Mouse (Mus musculus) layer of hippocampus, postnatal 25 days (tissue): Measurements from ENCODE around the gene Adad2. TPM values are rescaled to one million over a fixed set of nuclear protein-coding genes. Genes with fewer than 3 reads are reported as not detected.
A peak's percentile ranks its signal among the peaks of the same experiment; 100 is the strongest.

ENCODE experiments used
- DNase-seq, 2 experiments: peaks; one replicate each; pipeline ENCODE4 v3.0.0; 2022; ENCODE audit warnings: mixed read lengths in 2 of 2, low spot score in 1 of 2; ENCODE audit errors: extremely low spot score in 1 of 2
- total RNA-seq, 2 experiments: library from RNA; stranded (reverse); gene quantifications; 2 replicates each; pipeline ENCODE4 v1.2.3; 2021

Gene Adad2
- total RNA-seq, 2 experiments from 2014 or later = 0.39 TPM; not detected in 1

- no peak for DNase-seq
Observed at GRCm38 (mm10) chr8:119637381-119637780, 24.8 kb downstream of the Adad2 start.

DNA sequence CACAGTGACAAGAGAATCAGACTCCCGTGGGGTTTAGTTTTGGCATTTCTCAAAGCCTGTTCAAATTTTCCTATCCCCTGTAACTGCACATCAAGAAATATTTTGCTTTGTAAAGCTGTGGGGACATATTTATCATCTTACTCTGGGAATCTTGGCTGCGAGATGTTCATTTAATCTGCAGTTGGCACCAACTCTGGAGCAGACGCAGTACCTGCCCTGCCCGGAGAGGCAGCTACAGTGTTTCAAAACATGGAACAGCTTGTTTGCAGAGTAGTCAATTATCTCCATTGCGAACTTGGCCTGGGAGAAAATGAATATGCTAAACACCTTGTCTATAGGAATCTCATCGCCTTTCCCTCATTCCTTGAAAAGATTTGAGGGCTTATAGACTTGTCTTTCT is 25.7 kb downstream of the Adad2 start:
- DNase-seq = no peak

DNA sequence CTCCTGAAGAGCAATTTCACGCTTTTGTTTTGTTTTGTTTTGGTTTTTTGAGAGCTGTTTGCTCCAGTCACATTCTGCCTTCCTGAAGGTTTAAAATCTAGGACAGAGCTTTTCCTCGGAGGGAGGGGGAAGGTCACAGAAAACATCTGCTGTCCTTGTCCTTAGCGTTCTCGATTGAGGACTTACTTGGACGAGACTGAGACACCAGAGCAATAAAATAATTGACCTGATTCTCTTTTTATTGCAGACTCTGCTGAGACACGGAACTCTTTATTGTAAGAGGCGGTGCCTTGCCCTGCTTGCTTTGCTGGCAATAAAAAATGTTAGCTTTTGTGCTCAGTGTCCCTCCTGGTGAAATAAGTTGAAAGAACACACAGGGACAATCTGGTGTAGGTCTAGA is 27.3 kb downstream of the Adad2 start:
- DNase-seq = no peak

GRCm38 (mm10) chr8:119641058-119641457 is 28.5 kb downstream of the Adad2 start:
- DNase-seq = no peak

DNA sequence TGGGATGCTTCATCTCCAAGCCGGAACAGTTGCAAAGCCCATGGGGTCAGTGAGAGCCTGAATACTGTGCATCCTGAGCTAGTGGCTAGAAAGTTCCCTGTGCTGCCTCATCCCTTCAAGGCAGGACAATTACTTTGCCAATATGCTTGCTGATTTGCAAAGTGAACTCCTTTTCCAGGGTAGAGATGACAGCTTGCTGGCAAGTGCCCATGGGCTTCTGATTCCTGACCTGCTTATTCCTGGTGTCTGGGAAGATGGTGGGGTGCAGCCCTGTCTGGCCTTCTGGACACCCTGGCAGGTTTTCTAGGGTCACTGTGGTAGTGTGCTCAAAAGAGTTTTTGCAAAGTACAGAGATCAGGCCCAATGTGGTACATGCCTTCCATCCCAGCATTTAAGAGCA is 30.4 kb downstream of the Adad2 start:
- no peak for DNase-seq

- no peak for DNase-seq
Observed at GRCm38 (mm10) chr8:119644429-119644960, 31.9 kb downstream of the Adad2 start.

GRCm38 (mm10) chr8:119644981-119645597 is 32.5 kb downstream of the Adad2 start:
- no peak for DNase-seq

- no peak for DNase-seq
Observed at GRCm38 (mm10) chr8:119646197-119646596, 33.6 kb downstream of the Adad2 start.

- DNase-seq = no peak
Observed at GRCm38 (mm10) chr8:119646846-119647245, 34.3 kb downstream of the Adad2 start.

DNA sequence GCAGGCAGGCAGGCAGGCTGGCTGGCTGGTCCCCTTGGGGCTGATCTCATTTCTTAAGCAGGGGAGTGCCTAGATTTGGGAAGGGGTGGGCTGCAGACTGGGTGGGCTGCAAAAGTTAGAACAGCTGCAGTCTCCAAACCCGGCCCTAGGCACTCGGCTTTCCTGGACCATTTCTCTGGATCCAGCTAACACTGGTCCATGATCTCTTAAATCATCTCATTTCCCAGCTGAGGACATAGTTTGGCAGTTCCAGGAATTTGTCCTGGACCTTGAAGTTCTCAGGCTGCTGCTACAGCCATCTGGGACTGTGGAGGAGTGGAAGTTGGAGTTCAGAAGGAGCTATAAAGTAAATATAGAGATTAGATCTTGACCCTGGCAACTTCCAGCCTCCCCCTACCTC is 38.8 kb downstream of the Adad2 start:
- DNase-seq = no peak

- peak in 1 of 2 experiments; percentile 50 for DNase-seq
Observed at GRCm38 (mm10) chr8:119656709-119657464, 44.3 kb downstream of the Adad2 start.

- DNase-seq = no peak
Observed at GRCm38 (mm10) chr8:119661081-119661480, 48.5 kb downstream of the Adad2 start.

- DNase-seq = no peak
Observed at GRCm38 (mm10) chr8:119661892-119662291, 49.3 kb downstream of the Adad2 start.

DNA sequence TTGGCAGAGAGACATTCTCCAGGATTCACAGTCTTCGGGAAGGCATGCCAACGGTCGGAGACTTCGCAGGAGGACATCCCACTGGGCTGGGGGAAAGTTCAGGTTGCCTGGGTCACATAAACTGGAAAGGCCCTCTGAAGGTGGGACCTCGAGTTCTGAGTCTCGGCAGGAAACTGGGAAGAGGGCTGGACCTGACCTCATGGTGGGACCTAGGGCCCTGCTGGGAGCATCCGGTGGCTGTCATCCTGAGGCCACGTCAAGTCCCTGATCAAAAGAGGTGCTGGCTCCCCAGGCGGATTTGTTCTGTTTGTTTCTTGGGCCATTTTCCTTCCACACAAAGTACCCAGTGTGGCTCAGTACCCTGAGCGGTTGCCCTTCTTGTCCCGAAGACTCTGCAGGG is 50.9 kb downstream of the Adad2 start:
- DNase-seq = no peak

- no peak for DNase-seq
Observed at GRCm38 (mm10) chr8:119665270-119665669, 52.7 kb downstream of the Adad2 start.

Other genes with a start within 250 kb of the Adad2 start
- gene Mlycd, start 217.9 kb upstream of the Adad2 start, total RNA-seq = 10 to 100 TPM; 28.7 to 30.0 TPM
- gene Osgin1, start 178.6 kb upstream of the Adad2 start, total RNA-seq = under 1 TPM; 0.42 to 0.49 TPM
- gene Necab2, start 166.0 kb upstream of the Adad2 start, total RNA-seq = 100 to 1,000 TPM; 101 to 115 TPM
- under 1 TPM; 0.23 to 0.44 TPM for gene Slc38a8, start 111.0 kb upstream of the Adad2 start, total RNA-seq
- gene Mbtps1, start 54.0 kb upstream of the Adad2 start, total RNA-seq = 10 to 100 TPM; 69.2 to 78.8 TPM
- 10 to 100 TPM; 42.8 to 46.7 TPM for gene Hsdl1, start 37.6 kb upstream of the Adad2 start, total RNA-seq
- under 1 TPM; 0.12 to 0.22 TPM for gene Dnaaf1, start 37.5 kb upstream of the Adad2 start, total RNA-seq
- 10 to 100 TPM; 10.5 to 11.1 TPM for gene Taf1c, start 7.5 kb upstream of the Adad2 start, total RNA-seq
- 1 to 10 TPM; 3.4 to 4.6 TPM for gene Kcng4, start 22.9 kb downstream of the Adad2 start, total RNA-seq
- 1 to 10 TPM; 6.6 to 8.4 TPM for gene Wfdc1, start 53.6 kb downstream of the Adad2 start, total RNA-seq
- gene Atp2c2, start 87.3 kb downstream of the Adad2 start, total RNA-seq = 1 to 10 TPM; 1.8 to 1.9 TPM
- gene Tldc1, start 165.7 kb downstream of the Adad2 start, total RNA-seq = 10 to 100 TPM; 14.1 to 17.0 TPM
- 100 to 1,000 TPM; 121 to 140 TPM for gene Cotl1, start 227.8 kb downstream of the Adad2 start, total RNA-seq
- 1 to 10 TPM; 8.0 to 8.5 TPM for gene Klhl36, start 249.5 kb downstream of the Adad2 start, total RNA-seq